Comparison of ENCODE assay signal across 1 mouse cellular context in the genomic region with DNA sequence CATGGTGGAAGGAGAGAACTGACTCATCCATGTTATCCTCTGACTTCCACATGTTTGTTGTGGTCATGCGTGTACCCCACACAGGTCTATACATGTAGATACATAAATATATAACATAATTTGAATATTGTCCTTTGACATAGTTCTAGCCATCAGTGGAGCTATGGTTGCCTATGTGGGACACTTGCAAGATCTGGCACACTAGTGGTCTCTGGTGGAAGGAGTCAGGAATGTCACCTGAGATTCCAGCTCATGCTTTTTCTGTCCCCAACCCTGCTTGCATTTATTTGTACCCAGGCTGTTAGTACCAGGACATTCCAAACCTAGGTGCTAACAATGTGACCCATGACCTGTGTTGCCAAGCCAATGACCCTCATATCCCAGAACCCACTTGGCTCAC.
TF ChIP-seq lines count a peak whose summit lies in the region.

No protein-coding gene starts in this region.

TF ChIP-seq in MEL, 35 proteins besides CTCF, POLR2A, EP300 and RAD21 (continued from another document):
- TF ChIP-seq SMC3 (IDR thresholded peaks at IDR 0.05; ENCODE audit: low read depth, low read length) = peak; percentile 22; the same call in 1 of the 2 replicates
- TF ChIP-seq BHLHE40 (IDR thresholded peaks at IDR 0.05; ENCODE audit: borderline replicate concordance, low read depth, low read length) = no peak
TF ChIP-seq in MEL: peak in this region for 1.
